Mouse (Mus musculus): Measurements from ENCODE around the gene Bhlhe41. TPM values are rescaled to one million over a fixed set of nuclear protein-coding genes. Genes with fewer than 3 reads are reported as not detected.
A peak's percentile ranks its signal among the peaks of the same experiment; 100 is the strongest.

The Bhlhe41 gene
- 10 to 100 TPM; 24.7 to 36.4 TPM for total RNA-seq (2021)
- long read RNA-seq, experiment 1, full-length matches to known transcripts = 2 of 6 reads
- long read RNA-seq, experiment 1, partial matches to known transcripts = 0 of 6 reads
- long read RNA-seq, experiment 1, other reads (novel, unspliced or antisense) = 4 of 6 reads
- long read RNA-seq, experiment 2, full-length matches to known transcripts = 2 of 6 reads
- long read RNA-seq, experiment 2, partial matches to known transcripts = 0 of 6 reads
- long read RNA-seq, experiment 2, other reads (novel, unspliced or antisense) = 4 of 6 reads

DNA sequence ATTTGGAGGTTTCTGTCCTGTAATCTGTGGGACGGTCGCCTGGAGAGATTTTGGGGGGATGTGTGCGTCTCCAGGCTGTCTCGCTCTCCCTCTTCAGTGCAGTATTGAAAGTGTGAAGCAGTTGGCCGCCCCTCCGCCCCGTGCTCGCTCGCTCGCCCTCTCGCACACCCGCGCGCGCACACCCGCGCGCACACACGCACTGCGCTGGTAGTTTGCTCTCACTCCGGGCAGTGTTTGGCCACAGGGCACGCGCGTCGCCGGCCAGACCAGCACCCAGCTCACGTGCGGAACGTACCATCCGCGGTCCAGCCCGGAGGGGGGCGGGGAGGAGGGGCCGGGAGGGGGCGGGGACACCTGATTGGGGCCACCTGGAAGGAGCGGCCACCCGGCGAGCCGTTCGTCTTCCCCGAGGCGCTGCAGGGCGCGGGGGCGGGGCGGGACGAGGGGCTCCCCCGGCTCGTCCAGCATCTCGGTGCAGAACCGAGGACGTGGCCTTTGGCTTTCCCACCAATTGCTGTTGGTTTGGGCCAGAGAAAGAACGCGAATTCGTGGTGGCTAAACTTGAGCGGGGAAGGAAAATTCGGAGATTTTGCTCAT lies at the start of gene Bhlhe41:
Gene Bhlhe41, minus strand, starts transcription at position 270 of the 597 bp plus-strand sequence.
- DNase-seq = peak; percentile 85

DNA sequence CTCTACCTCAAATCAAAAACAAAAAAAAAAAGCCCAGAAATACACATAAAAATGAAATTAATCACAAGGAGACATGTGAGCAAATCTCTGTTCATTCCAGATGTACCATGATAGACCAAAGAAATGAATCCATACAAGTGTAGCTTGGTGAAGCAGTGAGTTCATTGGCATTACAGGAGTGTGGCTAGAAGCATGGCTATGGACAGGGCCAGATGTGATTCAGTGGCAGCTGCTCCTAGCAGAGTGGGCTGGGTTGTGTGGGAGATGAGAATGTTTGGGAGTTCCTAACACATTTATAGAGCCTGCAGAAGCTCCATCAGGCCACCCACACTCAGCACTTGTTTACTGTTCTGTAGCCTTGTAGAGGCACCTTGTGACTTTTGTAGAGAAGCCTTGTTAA lies 46.9 kb upstream of the Bhlhe41 start:
- no peak for DNase-seq

DNA sequence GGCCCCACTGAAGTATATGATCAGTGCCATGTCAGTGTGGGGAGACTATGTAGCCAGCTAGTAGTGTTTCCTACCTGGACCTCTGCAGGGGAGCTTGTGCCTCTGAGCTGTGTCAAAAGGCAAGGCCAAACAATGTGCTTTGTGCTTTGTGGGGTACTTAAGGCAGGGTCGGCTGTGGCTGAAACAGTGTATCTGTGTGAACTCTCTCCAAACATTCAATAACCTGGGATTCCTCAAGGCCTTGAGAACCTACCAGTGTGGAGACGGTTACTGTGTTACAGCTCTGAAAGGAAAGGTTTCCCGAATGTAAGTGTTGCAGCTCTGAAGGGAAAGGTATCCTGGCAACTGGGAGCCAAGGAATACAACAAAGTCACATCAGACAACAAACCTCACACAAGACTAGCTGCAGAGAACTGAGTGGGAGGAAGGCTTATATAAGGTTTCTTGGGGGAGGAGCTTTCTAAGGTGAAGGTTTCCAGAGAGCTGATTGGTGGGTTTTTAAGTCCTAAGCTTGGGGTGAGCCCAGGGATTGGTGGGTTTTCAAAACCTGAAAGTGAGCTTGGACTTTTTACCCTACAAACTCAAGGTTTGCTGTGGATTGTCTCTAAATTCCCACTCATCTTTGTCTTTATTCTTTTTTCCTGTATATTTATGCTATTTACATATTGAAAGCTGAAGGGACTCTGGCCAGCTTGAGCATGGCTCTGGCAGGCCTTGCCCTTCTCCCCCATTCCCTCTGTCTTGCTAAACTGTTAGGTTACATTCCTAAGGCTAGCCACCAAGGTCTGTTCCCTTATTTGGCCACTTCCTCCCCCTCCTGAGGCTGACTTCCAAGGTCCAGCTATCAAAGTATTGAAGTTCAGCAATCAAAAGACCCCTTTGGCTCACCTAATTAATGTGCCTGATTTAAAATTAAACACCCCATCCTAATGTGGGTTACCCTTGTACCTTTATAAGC lies 45.4 kb upstream of the Bhlhe41 start:
- DNase-seq = no peak

DNA sequence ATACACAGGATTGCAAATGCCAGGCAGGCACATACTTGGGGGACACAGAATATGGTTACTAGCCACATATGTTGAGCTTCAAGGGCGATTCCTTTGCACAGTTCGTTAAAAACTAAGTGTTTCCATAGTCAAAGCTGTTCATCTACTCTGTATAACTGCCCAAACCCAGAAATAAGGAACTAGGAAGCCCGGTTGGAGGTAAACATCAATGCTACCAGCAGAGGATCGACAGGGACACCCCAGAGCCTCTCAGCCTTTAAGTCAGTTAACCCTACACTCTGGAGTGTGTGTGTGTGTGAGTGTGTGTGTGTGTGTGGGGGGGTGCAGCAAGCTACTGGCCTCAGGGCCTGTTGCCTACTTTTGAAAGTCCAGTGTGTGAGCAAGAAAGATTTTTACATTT lies 44.6 kb upstream of the Bhlhe41 start:
- DNase-seq = no peak

DNA sequence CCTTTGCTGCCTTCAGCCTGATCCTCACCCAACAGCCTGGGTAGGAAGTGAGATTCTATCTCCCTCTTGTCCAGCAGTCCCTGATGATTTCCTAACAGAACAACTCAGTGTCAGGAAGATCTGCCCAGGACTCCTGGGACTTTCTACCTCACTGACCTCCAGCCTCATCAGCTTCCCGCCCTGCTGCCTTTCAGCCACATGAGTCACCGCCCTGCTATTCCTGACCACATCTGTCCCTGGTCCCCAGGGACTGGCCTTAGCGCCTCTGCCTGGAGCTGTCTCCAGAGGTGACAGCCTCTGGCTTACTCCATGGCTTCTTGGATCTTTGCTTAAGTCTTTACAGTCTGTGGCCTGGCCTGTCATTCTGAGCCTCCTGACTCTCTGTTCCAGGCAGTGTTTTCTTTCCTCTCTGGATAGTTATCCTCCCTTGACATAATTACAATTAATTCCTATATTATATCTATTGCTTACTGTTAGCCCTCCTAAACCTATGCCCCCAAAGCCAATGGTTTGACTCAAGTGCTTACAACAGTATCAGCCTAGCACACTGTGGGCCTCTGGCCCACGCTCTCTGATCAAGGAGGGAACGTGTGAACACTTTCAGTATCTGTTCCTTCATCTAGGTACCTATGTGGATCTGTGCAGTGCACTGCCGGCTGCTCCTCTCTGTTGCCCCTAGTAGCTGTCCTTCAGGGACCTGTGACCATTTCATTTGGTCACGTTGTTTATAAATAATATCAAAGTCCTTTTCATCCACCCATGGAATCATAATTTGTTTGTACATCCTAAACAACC lies 40.9 kb upstream of the Bhlhe41 start:
- DNase-seq = no peak

DNA sequence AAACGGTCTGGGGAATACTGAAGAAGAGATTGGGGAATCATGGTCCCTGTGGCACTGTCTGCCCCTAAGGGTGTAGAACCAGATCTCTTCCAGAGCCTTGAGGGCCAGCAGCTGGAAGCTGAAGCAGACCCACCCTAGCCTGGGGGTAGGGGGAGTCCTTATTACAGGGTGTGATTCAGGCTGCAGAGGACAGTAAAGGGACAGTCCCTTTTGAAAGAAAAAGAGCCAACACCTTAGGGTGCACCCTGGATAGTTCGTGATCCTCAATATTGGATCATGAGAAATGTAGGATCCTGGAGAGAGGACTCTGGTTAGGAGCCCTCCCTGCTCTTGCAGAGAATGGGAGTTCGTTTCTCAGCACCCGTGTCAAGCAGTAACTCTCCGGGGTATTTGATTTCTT lies 39.3 kb upstream of the Bhlhe41 start:
- DNase-seq = no peak

DNA sequence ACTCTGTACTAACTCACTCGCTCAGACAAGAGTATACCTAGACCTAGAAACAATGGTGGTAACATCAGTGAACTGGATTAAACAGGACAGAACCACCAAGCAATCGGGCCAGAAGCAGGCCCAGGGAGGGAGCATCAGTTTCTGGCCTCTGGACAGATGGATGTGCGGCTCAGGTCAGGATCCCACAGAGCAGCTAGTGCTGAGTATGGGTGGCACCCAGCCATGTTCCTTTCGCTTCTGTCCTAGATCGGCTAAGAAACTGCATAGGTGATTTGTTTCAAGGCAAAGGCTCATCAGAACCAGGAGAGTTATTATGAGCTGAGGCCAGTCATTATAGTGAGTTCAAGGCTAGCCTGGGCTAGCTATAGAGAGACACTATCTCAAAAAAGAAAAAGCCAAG lies 38.8 kb upstream of the Bhlhe41 start:
- no peak for DNase-seq

DNA sequence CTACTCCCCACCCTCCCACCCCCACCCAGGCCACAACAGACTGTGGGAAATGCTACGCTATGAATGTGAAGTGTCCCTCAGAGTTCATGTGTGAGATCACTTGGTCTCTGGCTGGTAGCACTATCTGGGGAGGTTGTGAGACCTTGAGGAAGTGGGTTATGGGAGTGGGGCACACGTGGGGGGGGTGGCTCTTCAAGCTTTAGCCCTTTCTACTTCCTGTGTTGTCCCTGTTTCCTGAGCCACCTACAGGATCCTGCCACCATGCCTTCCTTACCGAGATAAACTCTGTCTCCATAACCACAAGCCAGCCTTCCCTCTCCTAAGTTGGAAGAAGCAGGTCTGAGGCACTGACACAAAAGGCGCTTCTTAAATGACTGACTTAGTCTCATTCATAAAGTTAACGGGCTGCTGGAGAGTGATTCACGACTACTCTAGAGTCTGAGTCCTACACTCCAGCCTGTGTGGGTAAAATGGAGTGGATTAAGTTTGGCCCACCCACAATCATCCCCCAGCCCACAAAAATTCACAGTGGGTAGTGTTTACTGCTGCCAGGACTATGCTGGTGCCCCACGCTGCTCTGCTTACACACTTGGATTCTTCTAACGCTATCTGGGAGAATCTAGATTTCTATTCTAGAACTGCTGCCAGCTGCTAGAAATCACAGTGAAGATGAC lies 29.4 kb upstream of the Bhlhe41 start:
- DNase-seq = no peak

DNA sequence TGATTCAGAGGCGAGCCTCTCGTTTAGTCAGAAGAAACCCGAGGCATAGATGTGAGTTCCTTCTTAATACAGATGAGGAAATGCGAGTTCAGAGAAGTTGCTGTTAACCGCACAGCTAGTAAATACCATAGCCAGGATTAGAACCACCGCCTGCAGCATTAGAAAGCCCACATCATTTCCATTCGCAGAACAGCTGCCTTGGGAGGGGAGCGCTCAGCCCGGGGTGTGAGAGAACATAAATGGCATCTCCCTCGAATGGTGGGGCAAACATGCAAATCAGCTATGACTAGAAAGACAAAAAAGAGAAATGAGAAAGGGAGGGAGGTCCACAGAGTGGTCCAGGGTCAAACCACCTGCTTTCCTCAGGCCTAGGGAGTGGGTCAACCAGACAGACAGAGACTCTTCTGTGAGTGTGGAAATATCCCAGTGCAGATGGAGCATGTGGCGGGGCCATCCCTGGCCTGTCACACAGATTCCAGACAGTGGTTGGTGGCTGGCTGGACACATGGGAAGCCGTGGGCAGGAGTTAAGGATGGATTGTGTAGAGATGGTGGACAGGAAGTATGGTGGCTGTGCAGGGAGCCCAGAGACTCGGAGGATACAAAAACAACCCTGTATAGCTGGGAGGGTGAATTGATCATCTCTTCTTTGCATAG lies 28.1 kb upstream of the Bhlhe41 start:
- no peak for DNase-seq

DNA sequence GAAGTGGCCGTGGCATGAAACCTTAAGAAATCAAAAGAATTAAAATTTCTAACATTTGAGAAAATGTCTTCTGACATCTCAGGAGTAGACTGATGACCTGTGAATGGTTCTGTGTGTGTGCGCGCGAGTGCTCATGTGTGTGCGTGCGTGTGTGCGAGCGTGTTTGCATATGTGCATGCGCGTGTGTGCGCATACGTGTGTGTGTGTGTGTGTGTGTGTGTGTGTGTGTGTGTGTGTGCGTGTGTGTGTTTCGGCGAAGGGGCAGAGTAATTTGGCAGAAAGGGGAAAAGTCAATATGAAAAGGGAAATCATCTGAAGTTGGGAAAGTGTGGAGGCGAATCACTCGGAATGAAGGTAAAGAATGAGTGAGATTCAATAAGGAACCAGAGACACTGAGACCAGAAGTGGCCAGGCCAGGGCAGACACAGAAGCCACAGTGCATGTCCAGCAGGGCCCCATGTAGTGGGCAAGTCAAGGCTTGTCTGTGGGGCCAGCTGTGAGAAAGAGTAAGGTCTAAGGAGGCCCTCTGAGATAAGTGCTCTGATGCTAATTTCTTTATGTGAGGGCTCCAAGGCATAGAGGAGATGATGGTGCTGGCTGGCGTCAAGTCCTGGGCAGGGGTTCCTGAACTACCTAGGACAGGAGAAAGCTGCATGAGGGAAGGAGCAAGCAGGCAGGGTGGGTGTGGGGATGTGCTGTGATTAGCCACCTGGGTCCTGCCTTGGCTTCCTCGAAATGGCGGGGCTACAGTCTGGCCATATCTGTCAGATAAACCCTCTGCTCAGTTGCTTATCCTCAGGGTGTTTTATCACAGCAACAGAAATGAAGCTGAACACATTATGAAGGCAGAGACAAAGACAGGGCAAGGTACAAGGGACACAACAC lies 27.3 kb upstream of the Bhlhe41 start:
- no peak for DNase-seq

DNA sequence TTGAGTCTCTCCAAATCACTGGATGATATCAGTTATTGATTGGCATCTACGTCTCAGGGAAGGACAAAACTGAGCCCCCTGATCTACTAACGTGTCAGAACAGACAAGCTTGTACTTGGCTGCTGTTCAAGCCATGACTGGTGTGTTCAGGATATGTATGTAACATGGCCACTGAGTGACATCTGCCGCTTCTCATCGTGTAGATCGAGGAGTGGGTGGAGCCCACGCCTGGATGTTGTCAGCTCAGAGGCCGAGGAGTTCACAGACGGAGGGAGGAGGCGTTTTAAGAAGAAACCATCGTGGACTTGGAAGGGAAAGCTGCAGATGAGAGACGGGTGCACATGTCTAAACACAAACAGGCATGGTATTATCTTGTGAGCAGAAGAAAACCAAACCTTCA lies 26.6 kb upstream of the Bhlhe41 start:
- DNase-seq = no peak

DNA sequence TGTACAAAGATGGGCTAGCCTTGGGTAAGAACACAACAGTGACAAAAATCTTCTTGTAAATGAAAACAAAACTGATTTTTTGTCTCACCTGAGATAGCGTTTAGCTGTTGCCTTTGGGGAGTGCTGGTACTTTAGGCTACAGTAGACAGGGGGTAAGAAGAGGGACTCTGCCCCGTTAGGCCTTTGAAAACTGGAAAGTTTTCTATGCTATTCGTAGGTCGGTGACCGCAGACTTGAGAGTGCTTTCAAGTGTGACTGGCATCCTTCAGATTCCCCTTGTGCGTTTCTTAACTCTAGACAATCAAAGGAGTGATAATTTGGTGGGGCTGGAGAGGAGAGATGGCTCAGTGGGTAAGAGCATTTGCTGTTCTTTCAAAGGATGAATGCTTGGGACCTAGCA lies 22.4 kb upstream of the Bhlhe41 start:
- DNase-seq = no peak

DNA sequence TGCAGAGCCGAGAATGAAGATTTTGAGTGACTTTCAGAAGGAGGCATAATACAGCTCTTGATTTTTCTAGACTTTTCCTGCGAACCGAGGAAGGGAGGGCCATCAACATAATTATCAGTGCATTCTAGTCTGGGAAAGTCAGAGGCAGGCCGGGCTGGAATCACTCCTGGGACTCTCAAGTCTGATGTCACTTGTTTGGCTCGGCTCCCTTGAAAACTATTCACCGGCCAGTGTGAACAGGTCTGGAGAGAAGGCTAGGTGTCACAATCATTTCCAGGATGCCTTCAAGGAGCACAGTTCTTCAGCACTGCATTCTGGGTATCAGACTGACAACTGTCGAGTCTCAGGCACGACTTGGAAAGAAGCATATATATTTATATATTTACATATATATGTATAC lies 20.9 kb upstream of the Bhlhe41 start:
- DNase-seq = peak; percentile 20

DNA sequence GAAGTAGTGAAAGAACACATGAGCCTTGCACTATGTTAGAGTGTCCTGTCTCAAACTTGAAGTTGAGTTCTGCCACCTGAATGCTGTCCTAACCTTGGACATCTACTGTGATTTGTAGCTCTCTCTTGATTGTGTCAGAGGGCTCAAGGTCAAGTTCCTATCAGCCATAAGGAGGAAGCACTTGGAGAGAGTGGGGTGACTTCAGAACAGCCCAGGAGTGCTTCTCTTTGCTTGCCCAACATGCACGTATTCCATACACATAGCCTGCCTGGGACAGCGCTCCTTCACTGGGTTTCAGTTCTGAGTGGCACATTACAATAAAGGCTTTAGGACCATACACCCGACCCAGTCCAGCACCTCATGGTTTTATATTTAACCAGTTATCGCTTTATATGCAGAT lies 19.7 kb upstream of the Bhlhe41 start:
- no peak for DNase-seq

DNA sequence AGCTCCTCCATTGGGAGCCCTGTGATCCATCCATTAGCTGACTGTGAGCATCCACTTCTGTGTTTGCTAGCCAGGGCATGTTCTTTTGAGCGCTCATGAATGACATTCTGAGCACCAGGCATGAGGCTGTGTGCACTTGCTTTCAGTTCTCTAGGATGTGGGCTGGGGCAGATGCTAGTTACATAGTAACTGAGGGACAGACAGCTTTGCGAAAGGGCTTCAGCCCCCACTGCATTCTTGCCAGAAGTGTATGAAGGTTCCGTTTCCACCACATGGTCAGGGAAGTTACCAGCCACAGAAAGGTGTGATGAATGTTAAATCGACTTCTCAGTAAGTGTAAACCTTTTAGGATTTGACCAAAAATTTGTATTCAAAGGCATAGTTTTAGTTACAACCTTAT lies 18.3 kb upstream of the Bhlhe41 start:
- DNase-seq = no peak

DNA sequence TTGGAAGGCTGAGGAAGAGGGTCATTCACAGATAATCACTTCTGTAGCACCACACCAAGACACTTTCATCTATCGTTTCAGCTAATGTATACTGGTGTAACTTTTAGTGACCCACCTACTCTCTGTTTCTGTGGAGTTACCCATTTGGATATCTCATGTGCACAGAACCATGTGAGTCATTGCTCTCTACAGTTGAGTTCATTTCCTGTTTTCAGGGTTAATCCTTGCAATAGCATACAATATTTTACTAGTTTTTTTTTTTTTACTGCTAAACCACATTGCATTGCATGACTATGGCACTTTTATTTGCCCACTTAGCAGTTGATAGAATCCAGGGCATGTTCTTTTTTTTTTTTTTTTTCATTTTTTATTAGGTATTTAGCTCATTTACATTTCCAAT lies 17.7 kb upstream of the Bhlhe41 start:
- no peak for DNase-seq

DNA sequence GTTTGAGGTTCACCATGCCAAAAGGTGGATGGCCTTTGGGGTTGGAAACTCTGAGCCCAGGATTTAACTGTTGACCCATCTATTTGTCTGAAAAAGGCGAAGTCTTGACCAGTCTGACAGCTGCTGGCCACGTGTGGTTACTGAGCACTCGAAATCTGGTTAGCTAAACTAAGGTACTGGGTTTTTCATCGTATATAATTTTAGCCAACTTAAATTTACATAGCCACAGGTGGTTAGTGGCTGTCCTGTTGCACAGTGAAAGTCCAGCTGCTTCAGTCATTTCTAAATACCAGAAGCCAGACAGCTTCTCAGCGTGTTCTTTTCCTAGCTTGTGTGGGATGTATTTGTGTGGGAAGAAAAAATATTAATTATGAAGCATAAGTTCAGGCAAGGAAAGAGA lies 15.3 kb upstream of the Bhlhe41 start:
- DNase-seq = no peak

DNA sequence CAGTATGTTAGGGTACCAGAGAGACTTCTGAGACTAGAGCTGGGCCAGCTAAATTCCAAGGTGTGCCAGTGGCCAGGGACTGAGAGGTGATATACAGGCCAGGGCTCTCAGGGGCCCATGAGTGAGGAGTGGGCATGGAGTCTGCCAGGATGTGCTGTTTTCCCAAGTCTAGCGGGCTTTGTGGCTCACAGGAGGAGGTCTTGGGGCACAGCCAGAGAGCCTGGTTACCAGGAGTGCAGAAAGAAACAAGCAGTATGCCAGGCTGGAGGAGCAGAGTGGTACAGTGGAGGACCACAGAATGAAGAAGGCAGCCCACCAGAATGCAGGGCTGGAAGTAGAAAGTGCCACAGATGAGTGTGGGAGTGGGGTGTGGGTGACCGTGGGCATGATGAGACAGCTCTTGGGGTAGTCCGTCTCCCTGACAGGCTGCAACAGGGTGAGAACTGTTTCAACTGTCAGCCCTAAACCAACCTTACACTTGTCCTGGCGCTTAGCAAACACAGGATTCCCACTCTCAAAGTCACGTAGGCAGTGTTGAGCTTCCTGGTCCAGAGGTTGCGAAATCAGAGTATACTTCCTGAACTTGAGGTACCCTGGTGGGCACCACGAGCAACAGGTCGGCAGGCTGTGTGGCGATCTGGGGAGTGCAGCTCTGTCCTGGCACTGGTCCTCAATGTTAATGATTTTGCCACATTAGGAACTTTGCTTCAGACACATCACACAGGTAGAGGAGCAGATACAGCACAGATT lies 11.8 kb upstream of the Bhlhe41 start:
- DNase-seq = no peak

DNA sequence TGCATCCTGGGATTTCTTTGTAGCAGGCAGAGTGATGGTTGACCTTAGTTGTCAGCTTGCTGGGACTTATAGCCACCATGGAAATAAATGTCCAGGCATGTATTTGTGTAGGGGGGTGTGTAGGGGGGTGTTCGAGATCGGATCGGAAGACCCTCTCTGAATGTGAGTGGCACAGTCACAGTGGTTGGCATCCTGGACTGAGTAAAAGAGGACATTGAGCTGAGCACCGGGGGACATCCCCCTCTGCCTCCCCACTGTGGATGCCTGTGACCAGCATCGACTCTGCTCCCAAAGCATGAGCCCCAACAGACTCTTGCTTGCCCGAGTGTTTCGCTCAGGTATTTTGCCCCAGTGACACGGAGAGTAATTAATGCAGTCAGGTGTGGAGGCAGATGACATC lies 8.0 kb upstream of the Bhlhe41 start:
- DNase-seq = no peak
